In genomic region chr4:109224762-109225552, GRCm38 (mm10) we compare ENCODE assay signal across 7 mouse cellular contexts. TPM values are rescaled to one million over a fixed set of nuclear protein-coding genes. Genes with fewer than 3 reads are reported as not detected.
DNase-seq lines count a peak whose midpoint lies in the region; ATAC-seq and TF ChIP-seq lines count a peak whose summit lies in the region.

No protein-coding gene starts in this region.

- peaks cover 25% of the 10 kb centered on the region for H3K4me1 ChIP-seq in hindbrain, embryonic 12.5 days
- H3K4me1 ChIP-seq in limb, embryonic 14.5 days (ENCODE audit: control insufficient read depth, insufficient read depth, low read length): peaks cover 10% of the 10 kb centered on the region; the same call in 1 of the 2 replicates

- TF ChIP-seq POLR2A in limb, embryonic 14.5 days (IDR thresholded peaks at IDR 0.05; ENCODE audit: borderline replicate concordance, extremely low read depth, insufficient read depth, insufficient read length): no peak

- no peak overlapping the region for H3K4me3 ChIP-seq in hindbrain, embryonic 12.5 days
- H3K4me3 ChIP-seq in limb, embryonic 14.5 days (replicated peaks; ENCODE audit: low read length): no peak overlapping the region

- 0 out of 2 replicates have a peak overlapping the region, but pooled peaks have one; percentile 8 for H3K4me2 ChIP-seq in hindbrain, embryonic 12.5 days (replicated peaks)
- no peak overlapping the region for H3K4me2 ChIP-seq in limb, embryonic 14.5 days (replicated peaks; ENCODE audit: low read depth, low read length, severe bottlenecking)

- no peaks in the 10 kb centered on the region for H3K9me3 ChIP-seq in hindbrain, embryonic 12.5 days (replicated peaks)
- no peaks in the 10 kb centered on the region for H3K9me3 ChIP-seq in limb, embryonic 14.5 days (ENCODE audit: control insufficient read depth, low read length)

- H3K27ac ChIP-seq in hindbrain, embryonic 12.5 days: peak overlapping the region; percentile 82
- H3K27ac ChIP-seq in limb, embryonic 14.5 days (replicated peaks; ENCODE audit: low read depth, low read length): 0 out of 2 replicates have a peak overlapping the region, but pooled peaks have one; percentile 26

- no peaks in the 10 kb centered on the region for H3K36me3 ChIP-seq in hindbrain, embryonic 12.5 days
- no peaks in the 10 kb centered on the region for H3K36me3 ChIP-seq in limb, embryonic 14.5 days (ENCODE audit: control insufficient read depth, insufficient read depth, low read length)

- 36% methylated on average over 13 of the region's 13 CpGs for WGBS in hindbrain, embryonic 12.5 days
- WGBS in limb, embryonic 14.5 days: 65% methylated on average over 13 of the region's 13 CpGs

- H3K27me3 ChIP-seq in hindbrain, embryonic 12.5 days: no peaks in the 10 kb centered on the region
- H3K27me3 ChIP-seq in limb, embryonic 14.5 days (ENCODE audit: control insufficient read depth, insufficient read depth, low read length): no peaks in the 10 kb centered on the region

- DNase-seq in adrenal gland, adult 2 months: peak; percentile 90
- DNase-seq in cerebellum, adult 8-10 months: peak; percentile 86
- DNase-seq in frontal cortex, postnatal 36 days (ENCODE audit: low spot score in 2 of 2): peak; percentile 70 to 85
- peak; percentile 23 for DNase-seq in limb, embryonic 14.5 days (ENCODE audit: low spot score)
- peak; percentile 44 for DNase-seq in ovary, postnatal 10 days (ENCODE audit: low spot score)

- no peak overlapping the region for H3K9ac ChIP-seq in hindbrain, embryonic 12.5 days
- 0 out of 2 replicates have a peak overlapping the region, but pooled peaks have one; percentile 16 for H3K9ac ChIP-seq in limb, embryonic 14.5 days (ENCODE audit: low read depth, low read length, severe bottlenecking)

- ATAC-seq in hindbrain, embryonic 12.5 days (ENCODE audit: low FRiP score): peak; percentile 95
- ATAC-seq in limb, embryonic 14.5 days (ENCODE audit: low FRiP score, low read depth): no peak
- ATAC-seq in inflammation-experienced regulatory T-cells, adult 6 months: no peak

RNA-seq across cellular contexts. Expression of gene Calr4, which starts 9.3 kb away (rescaled TPM):
- 1 to 10 TPM in 1 of 2 experiments, under 1 TPM in 1; 0.24 to 1.5 TPM for total RNA-seq in adrenal gland, adult 2 months (2021)
- not detected in 2 replicates for polyA plus RNA-seq in adrenal gland, adult 2 months (2012; rRNA removed)
- polyA plus RNA-seq in hindbrain, embryonic 12.5 days (2016; fragmentation: Nextera tagmentation; extraction: Ambion mirVana): 1.2 and 1.7 TPM in 2 replicates
- polyA plus RNA-seq in limb, embryonic 14.5 days (2012; rRNA removed): 0.13 and 0.20 TPM in 2 replicates
- polyA plus RNA-seq in limb, embryonic 14.5 days (2014; fragmentation: Nextera tagmentation; extraction: Ambion mirVana): 0.12 TPM in 1 of 2 replicates, not detected in the other
- polyA plus RNA-seq in inflammation-experienced regulatory T-cells, adult 6 months (2017; shearing (Covaris generic)): not detected

RNA-seq across cellular contexts. Expression of gene Osbpl9, which starts 22.9 kb away (rescaled TPM):
- 100 to 1,000 TPM; 112 to 168 TPM for total RNA-seq in adrenal gland, adult 2 months (2021)
- polyA plus RNA-seq in adrenal gland, adult 2 months (2012; rRNA removed): 63.2 and 68.5 TPM in 2 replicates
- 87.9 and 97.4 TPM in 2 replicates for polyA plus RNA-seq in hindbrain, embryonic 12.5 days (2016; fragmentation: Nextera tagmentation; extraction: Ambion mirVana)
- 54.0 and 55.6 TPM in 2 replicates for polyA plus RNA-seq in limb, embryonic 14.5 days (2012; rRNA removed)
- 57.8 and 68.4 TPM in 2 replicates for polyA plus RNA-seq in limb, embryonic 14.5 days (2014; fragmentation: Nextera tagmentation; extraction: Ambion mirVana)
- 10 to 100 TPM; 75.7 to 78.9 (median 77.2) TPM for polyA plus RNA-seq in inflammation-experienced regulatory T-cells, adult 6 months (2017; shearing (Covaris generic))

RNA-seq across cellular contexts. Expression of gene Eps15, which starts 55.1 kb away (rescaled TPM):
- 10 to 100 TPM; 76.6 to 77.6 TPM for total RNA-seq in adrenal gland, adult 2 months (2021)
- polyA plus RNA-seq in adrenal gland, adult 2 months (2012; rRNA removed): 3.3 and 3.4 TPM in 2 replicates
- 69.2 and 81.1 TPM in 2 replicates for polyA plus RNA-seq in hindbrain, embryonic 12.5 days (2016; fragmentation: Nextera tagmentation; extraction: Ambion mirVana)
- polyA plus RNA-seq in limb, embryonic 14.5 days (2012; rRNA removed): 23.3 and 27.0 TPM in 2 replicates
- polyA plus RNA-seq in limb, embryonic 14.5 days (2014; fragmentation: Nextera tagmentation; extraction: Ambion mirVana): 36.3 and 40.0 TPM in 2 replicates
- polyA plus RNA-seq in inflammation-experienced regulatory T-cells, adult 6 months (2017; shearing (Covaris generic)): 10 to 100 TPM; 68.9 to 72.9 (median 72.8) TPM

Comparison
In these comparisons a context has a peak if more than half of its experiments do, and no peak if none do; other contexts are left out.
1. DNase-seq: peak in every context shown above with its lines; median percentile 90 in adrenal gland, adult 2 months; 86 in cerebellum, adult 8-10 months; 78 in frontal cortex, postnatal 36 days; 44 in ovary, postnatal 10 days; 23 in limb, embryonic 14.5 days.